Mouse (Mus musculus) midbrain, postnatal 0 days (tissue): Measurements from ENCODE around the gene Rnft1. TPM values are rescaled to one million over a fixed set of nuclear protein-coding genes. Genes with fewer than 3 reads are reported as not detected.
"Not testable (repeated sequence)": the region's sequence is repeated elsewhere in the genome, so short reads cannot be mapped to it uniquely, and the experiment has no call there.

Experiments
- ATAC-seq: fragments of 200-750 bp; cut with Nextera tagmentation; 2 replicates; pipeline ENCODE4 v1.8.0; 2017; ENCODE audit warnings: moderate number of reproducible peaks, mild to moderate bottlenecking, moderate TSS enrichment, moderate library complexity; ENCODE audit not compliant: low FRiP score
- DNase-seq: peaks from one replicate; pipeline ENCODE4 v3.0.0-alpha.2; 2015; ENCODE audit warnings: low spot score
- H3K27ac ChIP-seq: fragments of 300-500 bp; sonication (generic); 2 replicates; pipeline ENCODE4 v1.5.1; 2014; ENCODE audit warnings: low read depth, mild to moderate bottlenecking, low read length, mixed read lengths
- H3K27me3 ChIP-seq: fragments of 300-500 bp; sonication (generic); 2 replicates; pipeline ENCODE4 v1.6.1; 2014; ENCODE audit warnings: low read length, control low read depth, mixed read lengths; ENCODE audit not compliant: insufficient read depth
- H3K36me3 ChIP-seq: fragments of 300-500 bp; sonication (generic); 2 replicates; pipeline ENCODE4 v1.6.1; 2014; ENCODE audit warnings: low read length, control low read depth, mixed read lengths; ENCODE audit not compliant: insufficient read depth
- H3K4me1 ChIP-seq: fragments of 300-500 bp; sonication (generic); 2 replicates; pipeline ENCODE4 v1.6.1; 2014; ENCODE audit warnings: mild to moderate bottlenecking, control low read depth, antibody characterized with exemption, low read length, mixed read lengths; ENCODE audit not compliant: insufficient read depth
- H3K4me2 ChIP-seq: fragments of 300-500 bp; sonication (generic); 2 replicates; pipeline ENCODE4 v1.6.1; 2014; ENCODE audit warnings: low read depth, mild to moderate bottlenecking, low read length, mixed read lengths; ENCODE audit not compliant: poor library complexity, severe bottlenecking
- H3K4me3 ChIP-seq: fragments of 300-500 bp; sonication (generic); 2 replicates; pipeline ENCODE4 v1.5.1; 2014; ENCODE audit warnings: low read depth, mild to moderate bottlenecking, low read length, moderate library complexity
- H3K9ac ChIP-seq: fragments of 300-500 bp; sonication (generic); replicated peaks from 2 replicates; pipeline ENCODE4 v1.6.1; 2014; ENCODE audit warnings: mild to moderate bottlenecking, low read length, moderate library complexity, mixed read lengths; ENCODE audit not compliant: poor library complexity, severe bottlenecking
- H3K9me3 ChIP-seq: fragments of 300-500 bp; sonication (generic); 2 replicates; pipeline ENCODE4 v1.6.1; 2016; ENCODE audit warnings: low read length, control low read depth
- CTCF ChIP-seq: IDR thresholded peaks from 2 replicates; pipeline ENCODE4 v1.5.1; 2016; ENCODE audit warnings: antibody characterized with exemption, mild to moderate bottlenecking
- WGBS: fragments of 180-500 bp; shearing (Covaris S2); extraction: QIAGEN DNeasy Blood & Tissue Kit; methylation state at CpG from one replicate; pipeline ENCODE4 v1.1.7; 2014; 5-methylcytosine and 5-hydroxymethylcytosine counted together
- polyA plus RNA-seq: library from polyadenylated mRNA; unstranded; fragments of >200 nt; fragmentation: Nextera tagmentation; extraction: Ambion mirVana; gene quantifications from 2 replicates; pipeline ENCODE4 v1.2.1, GENCODE M21; 2015
- total RNA-seq: library from RNA; depleted of rRNA; stranded (reverse); fragments of >200 nt; gene quantifications from 2 replicates; pipeline ENCODE4 v1.2.3, GENCODE M21; 2014

Rnft1 gene
- total and polyA plus RNA-seq, 2 experiments from 2014 or later: 9.3 to 9.7 TPM

DNA sequence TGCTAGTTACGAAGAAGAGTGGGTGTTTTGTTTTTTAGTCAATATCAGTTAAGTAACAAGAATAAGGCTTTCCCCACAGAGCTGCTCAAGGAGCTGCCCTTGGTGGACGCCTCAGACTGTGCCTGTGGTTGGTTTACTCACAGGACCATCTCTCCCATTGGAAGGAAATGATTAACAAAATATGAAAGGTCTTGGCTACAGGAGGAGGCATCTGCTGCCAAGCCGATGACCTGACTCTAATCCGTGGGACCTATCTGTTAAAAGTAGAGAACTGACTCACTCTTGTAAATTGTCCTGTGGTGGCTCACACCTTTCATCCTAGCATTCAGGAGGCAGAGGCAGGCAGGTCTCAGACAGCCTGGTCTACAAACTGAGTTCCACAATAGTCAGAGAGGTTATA, 43.1 kb downstream of the Rnft1 start:
- DNase-seq: no peak
- H3K36me3 ChIP-seq: peaks cover 29% of the 10 kb centered on the region
- no peak for ATAC-seq
- TF ChIP-seq CTCF: no peak
- no peak overlapping the region for H3K4me2 ChIP-seq
- no peak overlapping the region for H3K4me3 ChIP-seq
- H3K27me3 ChIP-seq: no peaks in the 10 kb centered on the region
- no peak overlapping the region for H3K9ac ChIP-seq
- no peaks in the 10 kb centered on the region for H3K9me3 ChIP-seq
- no peaks in the 10 kb centered on the region for H3K4me1 ChIP-seq
- WGBS: 94% methylated on average over 4 of the region's 4 CpGs
- H3K27ac ChIP-seq: no peak overlapping the region

DNA sequence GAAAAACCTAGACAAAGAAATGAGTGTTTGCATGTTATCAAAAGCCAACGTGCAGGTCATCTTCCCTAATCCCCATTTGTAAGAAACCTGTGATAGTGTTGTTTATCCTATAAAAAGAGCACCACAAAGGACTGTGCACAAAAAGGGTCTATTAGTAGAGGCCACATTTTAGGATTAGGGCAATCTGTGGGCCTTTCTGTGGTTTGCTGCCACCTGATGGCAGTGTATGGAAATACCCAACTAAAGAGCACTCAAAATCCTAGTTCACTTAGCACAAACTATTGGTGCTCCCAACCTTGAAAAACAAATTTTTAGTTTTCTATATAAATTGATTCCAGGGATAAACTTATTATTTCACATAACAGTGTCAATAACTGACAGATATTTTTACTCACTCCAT, 48.4 kb downstream of the Rnft1 start:
- Histone ChIP-seq H3K27me3 (no peaks in the 10 kb centered on the region), H3K4me3 (no peak overlapping the region), H3K4me2 (no peak overlapping the region), H3K36me3 (peaks cover 16% of the 10 kb centered on the region), H3K9me3 (no peaks in the 10 kb centered on the region), H3K9ac (no peak overlapping the region), H3K27ac (no peak overlapping the region), H3K4me1 (no peaks in the 10 kb centered on the region)
- 76% methylated on average over 1 of the region's 1 CpGs for WGBS
- no peak for ATAC-seq
- no peak for DNase-seq
- peak; percentile 65 for TF ChIP-seq CTCF

DNA sequence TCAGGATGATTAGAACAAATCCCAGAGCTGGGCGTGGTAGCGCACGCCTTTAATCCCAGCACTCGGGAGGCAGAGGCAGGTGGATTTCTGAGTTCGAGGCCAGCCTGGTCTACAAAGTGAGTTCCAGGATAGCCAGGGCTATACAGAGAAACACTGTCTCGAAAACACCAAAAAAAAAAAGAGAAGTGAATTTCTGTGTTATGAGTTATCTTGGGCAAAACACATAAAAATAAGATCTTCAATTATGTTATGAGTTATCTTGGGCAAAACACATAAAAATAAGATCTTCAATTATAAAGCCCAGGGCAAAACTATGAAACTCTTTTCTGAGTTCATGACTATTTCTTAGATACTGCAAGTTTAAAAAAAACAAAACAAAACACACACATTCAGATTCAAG, 48.8 kb downstream of the Rnft1 start:
- not testable (repeated sequence) for H3K9me3 ChIP-seq, H3K9ac ChIP-seq, H3K27ac ChIP-seq, H3K27me3 ChIP-seq, H3K4me3 ChIP-seq, ATAC-seq, DNase-seq, H3K4me1 ChIP-seq, H3K4me2 ChIP-seq
- 87% methylated on average over 6 of the region's 6 CpGs for WGBS
- peaks cover 12% of the 10 kb centered on the region for H3K36me3 ChIP-seq

DNA sequence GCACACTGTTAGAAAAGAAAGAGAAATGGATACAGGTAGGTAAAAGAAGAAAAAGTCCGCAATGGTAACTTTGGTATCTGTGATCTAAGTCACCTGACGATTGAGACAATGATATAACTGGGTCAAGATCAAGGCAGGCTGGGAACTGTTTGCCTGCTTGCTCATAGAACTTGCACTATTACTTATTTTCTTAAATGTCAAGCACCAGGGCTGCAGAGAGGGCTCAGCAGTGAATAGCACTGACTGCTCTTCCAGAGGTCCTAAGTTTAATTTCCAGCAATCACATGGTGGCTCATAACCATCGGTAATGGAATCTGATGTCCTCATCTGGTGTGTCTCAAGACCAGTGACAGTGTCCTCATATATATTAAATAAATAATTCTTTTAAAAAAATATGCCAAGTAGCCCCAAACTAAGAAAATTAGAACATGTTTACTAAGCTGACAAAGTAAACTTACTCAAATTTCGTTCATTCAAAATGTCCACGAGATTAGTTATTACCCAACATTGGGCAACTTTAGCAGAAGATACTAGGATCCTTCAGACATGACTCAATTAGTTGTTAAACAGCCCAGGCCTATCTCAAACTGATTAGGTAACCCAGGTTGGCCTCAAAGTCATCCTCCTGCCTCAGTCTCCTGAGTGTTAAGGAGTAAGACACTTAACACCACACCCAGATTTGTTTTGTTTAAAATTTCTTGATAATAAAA, 49.9 kb downstream of the Rnft1 start:
- DNase-seq (no peak), ATAC-seq (no peak)
- Histone ChIP-seq H3K9ac (no peak overlapping the region), H3K9me3 (no peaks in the 10 kb centered on the region), H3K27ac (no peak overlapping the region), H3K4me1 (no peaks in the 10 kb centered on the region), H3K36me3 (peaks cover 9% of the 10 kb centered on the region), H3K4me3 (no peak overlapping the region), H3K27me3 (no peaks in the 10 kb centered on the region), H3K4me2 (no peak overlapping the region)
- no peak for TF ChIP-seq CTCF
- 97% methylated on average over 5 of the region's 5 CpGs for WGBS

DNA sequence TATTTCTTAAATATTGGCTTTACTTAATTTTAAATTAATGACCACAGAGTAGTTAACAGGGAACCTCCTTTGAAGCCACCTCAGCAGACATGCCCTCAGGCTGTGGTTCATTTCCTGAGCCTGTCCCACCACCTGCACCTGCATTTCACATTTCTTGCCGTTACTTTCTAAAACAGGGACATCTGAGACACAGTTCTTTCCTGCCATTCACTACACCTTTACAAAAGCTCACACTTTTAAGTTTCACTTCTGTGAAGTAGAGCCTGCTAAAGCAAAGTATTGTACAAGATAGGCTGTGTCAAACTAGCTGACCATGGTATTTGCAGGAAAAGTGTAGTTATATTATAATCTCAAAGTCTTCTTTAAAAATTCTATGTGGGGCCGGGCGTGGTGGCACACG, 54.3 kb downstream of the Rnft1 start:
- no peak for TF ChIP-seq CTCF
- no peak for ATAC-seq
- no peak overlapping the region for H3K4me3 ChIP-seq
- DNase-seq: no peak
- no peak overlapping the region for H3K27ac ChIP-seq
- WGBS: 91% methylated on average over 4 of the region's 4 CpGs
- H3K4me2 ChIP-seq: no peak overlapping the region
- no peaks in the 10 kb centered on the region for H3K9me3 ChIP-seq
- H3K9ac ChIP-seq: no peak overlapping the region
- H3K36me3 ChIP-seq: peaks cover 3% of the 10 kb centered on the region; the same call in 1 of the 2 replicates
- H3K4me1 ChIP-seq: no peaks in the 10 kb centered on the region; the same call in 1 of the 2 replicates
- H3K27me3 ChIP-seq: no peaks in the 10 kb centered on the region

DNA sequence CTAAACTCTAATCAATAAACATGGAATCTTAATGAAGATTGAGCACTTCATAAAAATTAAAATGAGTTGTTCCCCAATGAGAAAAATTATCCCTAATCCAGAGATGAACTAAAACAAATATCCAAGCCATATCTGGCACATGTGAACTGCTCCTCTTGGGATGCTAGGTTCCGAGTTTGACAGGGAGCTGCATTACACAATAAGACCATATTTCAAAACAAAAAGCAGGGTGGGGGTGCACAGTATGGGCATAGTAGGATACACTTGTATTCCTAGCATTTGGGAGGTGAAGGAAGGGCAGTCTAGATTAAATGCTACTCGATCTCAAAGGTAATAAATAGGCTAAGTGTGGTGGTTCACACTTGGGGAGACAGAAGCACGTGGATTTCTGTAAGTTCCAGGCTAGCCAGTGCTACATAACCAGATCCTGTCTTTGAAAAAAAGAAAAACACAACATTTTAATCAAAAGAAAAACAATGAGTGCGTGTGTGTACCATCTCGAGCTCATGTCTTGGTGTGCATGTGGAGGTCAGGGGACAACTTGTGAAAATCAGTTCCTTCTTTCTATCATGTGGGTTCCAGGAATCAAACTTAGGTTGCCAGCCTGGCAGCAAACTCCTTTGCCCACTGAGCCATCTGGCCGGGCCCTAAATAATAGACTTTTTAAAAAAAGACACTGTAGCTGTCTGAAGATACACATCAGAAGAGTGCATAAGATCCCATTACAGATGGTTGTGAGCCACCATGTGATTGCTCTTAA, 55.4 kb downstream of the Rnft1 start:
- H3K4me2 ChIP-seq: no peak overlapping the region
- no peak for DNase-seq
- H3K4me1 ChIP-seq: no peaks in the 10 kb centered on the region; the same call in 1 of the 2 replicates
- H3K4me3 ChIP-seq: no peak overlapping the region
- ATAC-seq: no peak
- H3K9me3 ChIP-seq: no peaks in the 10 kb centered on the region
- no peak overlapping the region for H3K9ac ChIP-seq
- H3K27me3 ChIP-seq: no peaks in the 10 kb centered on the region
- 92% methylated on average over 6 of the region's 6 CpGs for WGBS
- no peak for TF ChIP-seq CTCF
- H3K36me3 ChIP-seq: no peaks in the 10 kb centered on the region
- no peak overlapping the region for H3K27ac ChIP-seq
